Comparison of ENCODE assay signal across 18 mouse cellular contexts in genomic region chr5:35147963-35148767, GRCm38 (mm10). TPM values are rescaled to one million over a fixed set of nuclear protein-coding genes. Genes with fewer than 3 reads are reported as not detected.
DNase-seq lines count a peak whose midpoint lies in the region; ATAC-seq and TF ChIP-seq lines count a peak whose summit lies in the region.
"Had no signal": no experiment of that assay in that cellular context is flagged by ENCODE, and none has a peak within 500 bp of the region (broad histone marks: within the 10 kb centered on the region; RNA-seq: fewer than 3 reads in every experiment).

No protein-coding gene starts in this region.

- ATAC-seq in hindbrain, embryonic 11.5 days (ENCODE audit: low FRiP score): no peak
- peak; percentile 47 for ATAC-seq in forebrain, postnatal 0 days
- no peak for ATAC-seq in stomach, postnatal 0 days (ENCODE audit: low FRiP score, low TSS enrichment)
- ATAC-seq: activated CD4-positive, CD25-positive, alpha-beta regulatory T cell, adult 4 months; Patski had no signal

- DNase-seq in hindbrain, embryonic 10.5 days (ENCODE audit: low spot score): no peak
- DNase-seq in hindbrain, embryonic 11.5 days (ENCODE audit: low spot score): no peak
- DNase-seq in brain, adult 2 months (ENCODE audit: low read depth, low spot score): peak; percentile 78
- DNase-seq in cerebellum, adult 2 months: peak; percentile 71 to 77
- peak; percentile 70 for DNase-seq in forebrain, postnatal 0 days
- no peak for DNase-seq in spleen, postnatal 10 days (ENCODE audit: low spot score in 2 of 2)
- no peak for DNase-seq in stomach, postnatal 0 days (ENCODE audit: low spot score)
- DNase-seq in embryo, embryonic 10 days (ENCODE audit: low spot score): no peak
- DNase-seq: adrenal gland, postnatal 36 days; gastrocnemius, postnatal 25 days; kidney, adult 2 months; kidney, postnatal 25 days; thymus, postnatal 36 days had no signal

- no peak for TF ChIP-seq EP300 in stomach, postnatal 0 days (optimal IDR thresholded peaks at IDR 0.05)

- no peak overlapping the region for H3K4me2 ChIP-seq in hindbrain, embryonic 11.5 days (replicated peaks; ENCODE audit: low read depth, low read length)
- H3K4me2 ChIP-seq in forebrain, postnatal 0 days (ENCODE audit: low read depth): no peak overlapping the region
- H3K4me2 ChIP-seq in stomach, postnatal 0 days (replicated peaks; ENCODE audit: low read depth): no peak overlapping the region
- H3K4me2 ChIP-seq: liver, embryonic 15.5 days had no signal

- no peak for TF ChIP-seq POLR2A in cerebellum, adult 2 months (IDR thresholded peaks at IDR 0.05; ENCODE audit: borderline replicate concordance, insufficient read depth, low read length)

- 83% methylated on average over 8 of the region's 8 CpGs for WGBS in hindbrain, embryonic 10.5 days
- WGBS in hindbrain, embryonic 11.5 days: 72% methylated on average over 8 of the region's 8 CpGs
- WGBS in cerebellum, adult 2 months: 36% methylated on average over 8 of the region's 8 CpGs
- 40% methylated on average over 8 of the region's 8 CpGs for WGBS in forebrain, postnatal 0 days
- WGBS in stomach, postnatal 0 days: 65% methylated on average over 8 of the region's 8 CpGs

- H3K9ac ChIP-seq in hindbrain, embryonic 11.5 days (ENCODE audit: low read depth, low read length): no peak overlapping the region
- H3K9ac ChIP-seq in forebrain, postnatal 0 days: no peak overlapping the region
- no peak overlapping the region for H3K9ac ChIP-seq in stomach, postnatal 0 days (ENCODE audit: low read length)
- H3K9ac ChIP-seq: liver, embryonic 15.5 days had no signal

- H3K4me1 ChIP-seq in hindbrain, embryonic 10.5 days (replicated peaks): peaks cover 22% of the 10 kb centered on the region
- no peaks in the 10 kb centered on the region for H3K4me1 ChIP-seq in hindbrain, embryonic 11.5 days (replicated peaks; ENCODE audit: control insufficient read depth, insufficient read depth, low read length)
- H3K4me1 ChIP-seq in cerebellum, adult 2 months (ENCODE audit: control insufficient read depth, insufficient read depth, low read length): peaks cover 37% of the 10 kb centered on the region
- H3K4me1 ChIP-seq in forebrain, postnatal 0 days (ENCODE audit: insufficient read depth): 0 out of 2 replicates have a peak, but pooled peaks cover 3% of the 10 kb centered on the region
- H3K4me1 ChIP-seq in stomach, postnatal 0 days (replicated peaks; ENCODE audit: control insufficient read depth, insufficient read depth): no peaks in the 10 kb centered on the region

- peaks cover 4% of the 10 kb centered on the region; the same call in 1 of the 2 replicates for H3K36me3 ChIP-seq in hindbrain, embryonic 10.5 days
- H3K36me3 ChIP-seq in hindbrain, embryonic 11.5 days (ENCODE audit: control insufficient read depth, insufficient read depth, low read length): no peaks in the 10 kb centered on the region
- no peaks in the 10 kb centered on the region for H3K36me3 ChIP-seq in forebrain, postnatal 0 days (ENCODE audit: insufficient read depth)
- H3K36me3 ChIP-seq in stomach, postnatal 0 days (ENCODE audit: control insufficient read depth, insufficient read depth, low read length): no peaks in the 10 kb centered on the region
- H3K36me3 ChIP-seq: liver, embryonic 15.5 days; midbrain, embryonic 10.5 days had no signal

- TF ChIP-seq CTCF in cerebellum, adult 2 months (IDR thresholded peaks at IDR 0.05; ENCODE audit: borderline replicate concordance, insufficient read depth, low read depth, low read length): no peak
- no peak for TF ChIP-seq CTCF in forebrain, postnatal 0 days (IDR thresholded peaks at IDR 0.05; ENCODE audit: low read depth)
- no peak for TF ChIP-seq CTCF in stomach, postnatal 0 days (IDR thresholded peaks at IDR 0.05; ENCODE audit: low read depth)

- peaks cover 7% of the 10 kb centered on the region; the same call in 1 of the 2 replicates for H3K9me3 ChIP-seq in hindbrain, embryonic 10.5 days
- H3K9me3 ChIP-seq in hindbrain, embryonic 11.5 days (ENCODE audit: control insufficient read depth, low read length): no peaks in the 10 kb centered on the region
- no peaks in the 10 kb centered on the region for H3K9me3 ChIP-seq in forebrain, postnatal 0 days (ENCODE audit: low read length)
- H3K9me3 ChIP-seq in stomach, postnatal 0 days (ENCODE audit: control insufficient read depth, low read length): no peaks in the 10 kb centered on the region
- H3K9me3 ChIP-seq: midbrain, embryonic 10.5 days had no signal

- no peaks in the 10 kb centered on the region for H3K27me3 ChIP-seq in hindbrain, embryonic 10.5 days (ENCODE audit: insufficient read depth, poor library complexity, severe bottlenecking)
- no peaks in the 10 kb centered on the region for H3K27me3 ChIP-seq in hindbrain, embryonic 11.5 days (ENCODE audit: control insufficient read depth, insufficient read depth, low read length)
- H3K27me3 ChIP-seq in cerebellum, adult 2 months (ENCODE audit: control insufficient read depth, insufficient read depth, low read length): no peaks in the 10 kb centered on the region
- H3K27me3 ChIP-seq in forebrain, postnatal 0 days (ENCODE audit: insufficient read depth, low read length): no peaks in the 10 kb centered on the region
- H3K27me3 ChIP-seq in stomach, postnatal 0 days (ENCODE audit: control insufficient read depth, insufficient read depth, low read length): no peaks in the 10 kb centered on the region
- H3K27me3 ChIP-seq: Patski had no signal

- H3K4me3 ChIP-seq in hindbrain, embryonic 10.5 days: no peak overlapping the region
- H3K4me3 ChIP-seq in hindbrain, embryonic 11.5 days (ENCODE audit: low read depth, low read length): no peak overlapping the region
- H3K4me3 ChIP-seq in cerebellum, adult 2 months (replicated peaks; ENCODE audit: insufficient read depth, low read depth, low read length): no peak overlapping the region
- H3K4me3 ChIP-seq in forebrain, postnatal 0 days (ENCODE audit: low read depth, low read length): no peak overlapping the region
- no peak overlapping the region for H3K4me3 ChIP-seq in stomach, postnatal 0 days (ENCODE audit: low read depth, low read length)
- H3K4me3 ChIP-seq: liver, embryonic 15.5 days; midbrain, embryonic 10.5 days; myocyte had no signal

- 0 out of 2 replicates have a peak overlapping the region, but pooled peaks have one; percentile 23 for H3K27ac ChIP-seq in hindbrain, embryonic 10.5 days
- H3K27ac ChIP-seq in hindbrain, embryonic 11.5 days (ENCODE audit: low read depth, low read length): no peak overlapping the region
- H3K27ac ChIP-seq in cerebellum, adult 2 months (ENCODE audit: insufficient read depth, low read length): no peak overlapping the region
- H3K27ac ChIP-seq in forebrain, postnatal 0 days (ENCODE audit: low read depth, low read length): peak overlapping the region; percentile 35
- H3K27ac ChIP-seq in stomach, postnatal 0 days (replicated peaks): no peak overlapping the region

RNA-seq across cellular contexts. Expression of gene Lrpap1, which starts 42.6 kb away (rescaled TPM):
- 89.7 and 98.6 TPM in 2 replicates for polyA plus RNA-seq in hindbrain, embryonic 10.5 days (2016; fragmentation: Nextera tagmentation; extraction: Ambion mirVana)
- polyA plus RNA-seq in hindbrain, embryonic 11.5 days (2014; fragmentation: Nextera tagmentation; extraction: Ambion mirVana): 104 TPM in 2 replicates
- polyA plus RNA-seq in cerebellum, adult 2 months (2012; rRNA removed): 112 and 124 TPM in 2 replicates
- total RNA-seq in forebrain, postnatal 0 days (2014; rRNA removed): 96.6 and 99.3 TPM in 2 replicates
- 137 and 150 TPM in 2 replicates for polyA plus RNA-seq in forebrain, postnatal 0 days (2015; fragmentation: Nextera tagmentation; extraction: Ambion mirVana)
- polyA plus RNA-seq in stomach, postnatal 0 days (2015; fragmentation: Nextera tagmentation; extraction: Ambion mirVana): 101 and 116 TPM in 2 replicates

Comparison
In these comparisons a context has a peak if more than half of its experiments do, and no peak if none do; other contexts are left out.
1. H3K27ac ChIP-seq: peak in hindbrain, embryonic 10.5 days (single experiment) and forebrain, postnatal 0 days (single experiment); none in hindbrain, embryonic 11.5 days (single experiment), cerebellum, adult 2 months (single experiment) and stomach, postnatal 0 days (single experiment).
2. DNase-seq: peak in brain, adult 2 months (single experiment), cerebellum, adult 2 months (2 of 2) and forebrain, postnatal 0 days (single experiment); none in hindbrain, embryonic 10.5 days (single experiment), hindbrain, embryonic 11.5 days (single experiment), spleen, postnatal 10 days (0 of 2), stomach, postnatal 0 days (single experiment) and embryo, embryonic 10 days (single experiment).